Mouse (Mus musculus) lung, postnatal 0 days (tissue): Measurements from ENCODE around the gene Rpl23.

Experiments used
- CTCF ChIP-seq: IDR thresholded peaks from 2 replicates; pipeline ENCODE4 v1.5.1; 2016; ENCODE audit warnings: antibody characterized with exemption, mild to moderate bottlenecking
- EP300 ChIP-seq: IDR thresholded peaks from 2 replicates; pipeline ENCODE4 v1.6.1; 2016; ENCODE audit warnings: antibody characterized with exemption, mild to moderate bottlenecking, control low read depth

DNA sequence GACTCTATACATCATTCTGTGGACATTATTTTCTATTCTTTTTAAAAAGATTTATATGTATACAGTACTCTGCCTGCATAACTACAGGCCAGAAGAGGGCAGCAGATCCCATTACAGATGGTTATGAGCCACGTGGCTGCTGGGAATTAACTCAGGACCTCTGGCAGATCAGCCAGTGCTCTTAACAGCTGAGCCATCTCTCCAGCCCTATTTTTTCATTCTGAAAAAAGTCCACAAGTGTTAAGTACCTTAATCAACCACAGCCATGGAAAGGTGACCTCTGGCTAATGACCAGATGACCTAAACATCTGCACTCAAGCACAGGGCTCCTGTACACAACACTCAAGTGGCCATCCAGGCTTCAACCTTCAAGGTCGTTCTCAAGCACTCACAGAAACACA is 5.1 kb downstream of the Rpl23 start:
- peak; percentile 58 for TF ChIP-seq CTCF
- TF ChIP-seq EP300: no peak
